Mouse (Mus musculus) neural tube, embryonic 15.5 days (tissue): ENCODE data around the gene Car2. TPM values are rescaled to one million over a fixed set of nuclear protein-coding genes. Genes with fewer than 3 reads are reported as not detected.

ENCODE experiments used
- ATAC-seq: fragments of 200-750 bp; cut with Nextera tagmentation; 2 replicates; pipeline ENCODE4 v1.8.0; 2017; ENCODE audit warnings: mild to moderate bottlenecking, moderate TSS enrichment, moderate library complexity; ENCODE audit not compliant: low FRiP score
- H3K27ac ChIP-seq: fragments of 300-500 bp; sonication (generic); replicated peaks from 2 replicates; pipeline ENCODE4 v1.5.1; 2015; ENCODE audit warnings: mild to moderate bottlenecking, inconsistent platforms
- H3K27me3 ChIP-seq: fragments of 300-500 bp; sonication (generic); replicated peaks from 2 replicates; pipeline ENCODE4 v1.6.1; 2015; ENCODE audit warnings: inconsistent platforms
- H3K36me3 ChIP-seq: fragments of 300-500 bp; sonication (generic); 2 replicates; pipeline ENCODE4 v1.6.1; 2015; ENCODE audit warnings: inconsistent platforms
- H3K4me1 ChIP-seq: fragments of 300-500 bp; sonication (generic); 2 replicates; pipeline ENCODE4 v1.6.1; 2015; ENCODE audit warnings: inconsistent platforms
- H3K4me2 ChIP-seq: fragments of 300-500 bp; sonication (generic); 2 replicates; pipeline ENCODE4 v1.6.1; 2015; ENCODE audit warnings: inconsistent platforms, mild to moderate bottlenecking, moderate library complexity
- H3K4me3 ChIP-seq: fragments of 300-500 bp; sonication (generic); replicated peaks from 2 replicates; pipeline ENCODE4 v1.5.1; 2015; ENCODE audit warnings: mild to moderate bottlenecking, inconsistent platforms
- H3K9ac ChIP-seq: fragments of 300-500 bp; sonication (generic); replicated peaks from 2 replicates; pipeline ENCODE4 v1.6.1; 2015; ENCODE audit warnings: mild to moderate bottlenecking, inconsistent platforms
- H3K9me3 ChIP-seq: fragments of 300-500 bp; sonication (generic); replicated peaks from 2 replicates; pipeline ENCODE4 v1.6.1; 2016; ENCODE audit warnings: inconsistent platforms
- WGBS: fragments of 180-500 bp; shearing (Covaris S2); methylation state at CpG from one replicate; pipeline ENCODE4 v1.1.7; 2015; ENCODE audit warnings: mixed read lengths; 5-methylcytosine and 5-hydroxymethylcytosine counted together
- polyA plus RNA-seq: library from polyadenylated mRNA; unstranded; fragments of >200 nt; fragmentation: Nextera tagmentation; extraction: Ambion mirVana; gene quantifications from 2 replicates; pipeline ENCODE4 v1.2.1, GENCODE M21; 2015

The Car2 gene
- polyA plus RNA-seq, 1 experiment from 2014 or later: 25.7 TPM

GRCm38 (mm10) chr3:14863022-14863711 lies 22.9 kb upstream of the Car2 start, which contains the start of gene Car3:
Car3 (plus strand) TSS chr3:14863512.
- Histone ChIP-seq H3K27ac (peak within 1 kb of the TSS; percentile 41; the same call in 1 of the 2 replicates), H3K4me1 (peaks cover 17% of the 10 kb centered on the region; the same call in 1 of the 2 replicates), H3K9ac (peak within 1 kb of the TSS; percentile 45), H3K9me3 (no peaks in the 10 kb centered on the region), H3K27me3 (no peaks in the 10 kb centered on the region), H3K4me3 (peak within 1 kb of the TSS; percentile 43), H3K4me2 (peak within 1 kb of the TSS; percentile 94), H3K36me3 (no peaks in the 10 kb centered on the region)
- WGBS: 4% methylated on average over 18 of the region's 18 CpGs
- peak; percentile 94 for ATAC-seq

GRCm38 (mm10) chr3:14863922-14864321 lies 22.2 kb upstream of the Car2 start:
- no peak for ATAC-seq
- WGBS: 98% methylated on average over 2 of the region's 2 CpGs
- H3K4me2 ChIP-seq: peak overlapping the region; percentile 94; the same call in 1 of the 2 replicates

GRCm38 (mm10) chr3:14865941-14866340 lies 20.1 kb upstream of the Car2 start:
- Histone ChIP-seq H3K9ac (no peak overlapping the region), H3K4me1 (peaks cover 17% of the 10 kb centered on the region; the same call in 1 of the 2 replicates), H3K36me3 (no peaks in the 10 kb centered on the region), H3K27me3 (no peaks in the 10 kb centered on the region), H3K4me3 (no peak overlapping the region), H3K9me3 (no peaks in the 10 kb centered on the region), H3K4me2 (no peak overlapping the region), H3K27ac (no peak overlapping the region)
- ATAC-seq: no peak
- 80% methylated on average over 2 of the region's 2 CpGs for WGBS

More at GRCm38 (mm10) chr3:14863922-14864321, 22.2 kb upstream of the Car2 start:
- H3K9me3 ChIP-seq: no peaks in the 10 kb centered on the region
- H3K4me3 ChIP-seq: no peak overlapping the region
- H3K36me3 ChIP-seq: no peaks in the 10 kb centered on the region
- H3K9ac ChIP-seq: no peak overlapping the region
- H3K4me1 ChIP-seq: peaks cover 17% of the 10 kb centered on the region; the same call in 1 of the 2 replicates
- H3K27me3 ChIP-seq: no peaks in the 10 kb centered on the region
- H3K27ac ChIP-seq: no peak overlapping the region

- Histone ChIP-seq H3K27me3 (no peaks in the 10 kb centered on the region), H3K4me2 (peak overlapping the region; percentile 13; the same call in 1 of the 2 replicates), H3K36me3 (no peaks in the 10 kb centered on the region), H3K4me1 (no peaks in the 10 kb centered on the region), H3K9ac (no peak overlapping the region), H3K4me3 (no peak overlapping the region), H3K9me3 (no peaks in the 10 kb centered on the region), H3K27ac (no peak overlapping the region)
- WGBS: 22% methylated on average over 11 of the region's 11 CpGs
- no peak for ATAC-seq
Measured at GRCm38 (mm10) chr3:14869779-14870178, 16.3 kb upstream of the Car2 start.

GRCm38 (mm10) chr3:14870528-14870927 lies 15.5 kb upstream of the Car2 start:
- H3K4me2 ChIP-seq: no peak overlapping the region
- WGBS: 69% methylated on average over 1 of the region's 1 CpGs
- ATAC-seq: no peak
- H3K9ac ChIP-seq: no peak overlapping the region
- no peaks in the 10 kb centered on the region for H3K4me1 ChIP-seq
- H3K27me3 ChIP-seq: no peaks in the 10 kb centered on the region
- H3K9me3 ChIP-seq: no peaks in the 10 kb centered on the region
- no peaks in the 10 kb centered on the region for H3K36me3 ChIP-seq
- no peak overlapping the region for H3K4me3 ChIP-seq
- no peak overlapping the region for H3K27ac ChIP-seq

GRCm38 (mm10) chr3:14871386-14871785 lies 14.7 kb upstream of the Car2 start:
- ATAC-seq: no peak
- H3K4me1 ChIP-seq: no peaks in the 10 kb centered on the region
- WGBS: 55% methylated on average over 7 of the region's 7 CpGs

GRCm38 (mm10) chr3:14874402-14875040 lies 11.6 kb upstream of the Car2 start:
- Histone ChIP-seq H3K27me3 (no peaks in the 10 kb centered on the region), H3K36me3 (no peaks in the 10 kb centered on the region), H3K9me3 (no peaks in the 10 kb centered on the region), H3K4me2 (no peak overlapping the region), H3K4me3 (no peak overlapping the region), H3K4me1 (no peaks in the 10 kb centered on the region), H3K27ac (no peak overlapping the region), H3K9ac (no peak overlapping the region)
- WGBS: 55% methylated on average over 8 of the region's 8 CpGs
- 0 out of 2 replicates have a peak, but pooled peaks have one; percentile 31 for ATAC-seq

More at GRCm38 (mm10) chr3:14871386-14871785, 14.7 kb upstream of the Car2 start:
- Histone ChIP-seq H3K9me3 (no peaks in the 10 kb centered on the region), H3K36me3 (no peaks in the 10 kb centered on the region), H3K27me3 (no peaks in the 10 kb centered on the region), H3K27ac (no peak overlapping the region), H3K4me2 (no peak overlapping the region), H3K9ac (no peak overlapping the region), H3K4me3 (no peak overlapping the region)

GRCm38 (mm10) chr3:14876325-14876918 lies 9.7 kb upstream of the Car2 start:
- no peak overlapping the region for H3K27ac ChIP-seq
- 78% methylated on average over 9 of the region's 9 CpGs for WGBS
- H3K4me1 ChIP-seq: no peaks in the 10 kb centered on the region
- H3K4me3 ChIP-seq: no peak overlapping the region
- no peaks in the 10 kb centered on the region for H3K27me3 ChIP-seq
- ATAC-seq: no peak
- H3K4me2 ChIP-seq: no peak overlapping the region
- no peaks in the 10 kb centered on the region for H3K9me3 ChIP-seq
- H3K9ac ChIP-seq: no peak overlapping the region
- no peaks in the 10 kb centered on the region for H3K36me3 ChIP-seq

GRCm38 (mm10) chr3:14877251-14877909 lies 8.7 kb upstream of the Car2 start:
- no peaks in the 10 kb centered on the region for H3K36me3 ChIP-seq
- no peak overlapping the region for H3K4me2 ChIP-seq
- no peak overlapping the region for H3K9ac ChIP-seq
- no peaks in the 10 kb centered on the region for H3K9me3 ChIP-seq
- H3K27me3 ChIP-seq: no peaks in the 10 kb centered on the region
- no peak overlapping the region for H3K27ac ChIP-seq
- 91% methylated on average over 7 of the region's 7 CpGs for WGBS
- no peak overlapping the region for H3K4me3 ChIP-seq
- no peaks in the 10 kb centered on the region for H3K4me1 ChIP-seq
- no peak for ATAC-seq

GRCm38 (mm10) chr3:14878749-14879223 lies 7.3 kb upstream of the Car2 start:
- Histone ChIP-seq H3K9me3 (no peaks in the 10 kb centered on the region), H3K4me3 (no peak overlapping the region), H3K9ac (no peak overlapping the region), H3K4me1 (no peaks in the 10 kb centered on the region), H3K27ac (no peak overlapping the region), H3K36me3 (no peaks in the 10 kb centered on the region), H3K4me2 (no peak overlapping the region), H3K27me3 (no peaks in the 10 kb centered on the region)
- no peak for ATAC-seq
- 86% methylated on average over 6 of the region's 6 CpGs for WGBS

GRCm38 (mm10) chr3:14879293-14879692 lies 6.8 kb upstream of the Car2 start:
- no peak overlapping the region for H3K4me3 ChIP-seq
- no peak overlapping the region for H3K4me2 ChIP-seq
- H3K27ac ChIP-seq: no peak overlapping the region
- no peak for ATAC-seq
- H3K4me1 ChIP-seq: no peaks in the 10 kb centered on the region
- H3K9me3 ChIP-seq: no peaks in the 10 kb centered on the region
- H3K36me3 ChIP-seq: no peaks in the 10 kb centered on the region
- 86% methylated on average over 3 of the region's 3 CpGs for WGBS
- H3K9ac ChIP-seq: no peak overlapping the region
- H3K27me3 ChIP-seq: no peaks in the 10 kb centered on the region
